Mouse (Mus musculus): ENCODE measurements around the gene Tenm2. TPM values are rescaled to one million over a fixed set of nuclear protein-coding genes. Genes with fewer than 3 reads are reported as not detected.

The Tenm2 gene
- polyA plus RNA-seq, 1 experiment from 2014 or later, result 0.28 TPM

- H3K4me2 ChIP-seq, result no peak overlapping the region
- no peaks in the 10 kb centered on the region for H3K27me3 ChIP-seq (ENCODE audit: insufficient read depth, low read length)
- no peaks in the 10 kb centered on the region for H3K4me1 ChIP-seq (ENCODE audit: insufficient read depth)
- no peak for DNase-seq
- H3K36me3 ChIP-seq (ENCODE audit: insufficient read depth), result no peaks in the 10 kb centered on the region
- no peak overlapping the region for H3K4me3 ChIP-seq (ENCODE audit: low read depth, low read length)
- H3K9me3 ChIP-seq (ENCODE audit: low read depth, low read length), result peaks cover 5% of the 10 kb centered on the region; the same call in 1 of the 2 replicates
- H3K27ac ChIP-seq (ENCODE audit: low read depth), result no peak overlapping the region
- no peak for TF ChIP-seq CTCF (IDR thresholded peaks at IDR 0.05; ENCODE audit: low read depth)
- no peak for ATAC-seq (ENCODE audit: insufficient read depth)
- 69% methylated on average over 5 of the region's 5 CpGs for WGBS
- no peak overlapping the region for H3K9ac ChIP-seq
Measured at GRCm38 (mm10) chr11:36256747-36257146, 979.0 kb downstream of the Tenm2 start.

GRCm38 (mm10) chr11:36254019-36254418, 981.7 kb downstream of the Tenm2 start:
- ATAC-seq (ENCODE audit: insufficient read depth) (no peak), DNase-seq (no peak)
- no peaks in the 10 kb centered on the region for H3K27me3 ChIP-seq (ENCODE audit: insufficient read depth, low read length)
- H3K4me3 ChIP-seq (ENCODE audit: low read depth, low read length), result no peak overlapping the region
- H3K36me3 ChIP-seq (ENCODE audit: insufficient read depth), result no peaks in the 10 kb centered on the region
- no peaks in the 10 kb centered on the region for H3K4me1 ChIP-seq (ENCODE audit: insufficient read depth)
- no peak overlapping the region for H3K27ac ChIP-seq (ENCODE audit: low read depth)
- WGBS, result 81% methylated on average over 2 of the region's 2 CpGs
- H3K9me3 ChIP-seq (ENCODE audit: low read depth, low read length), result peaks cover 5% of the 10 kb centered on the region; the same call in 1 of the 2 replicates
- H3K9ac ChIP-seq, result no peak overlapping the region
- peak; percentile 28; the same call in 1 of the 2 replicates for TF ChIP-seq CTCF (IDR thresholded peaks at IDR 0.05; ENCODE audit: low read depth)
- H3K4me2 ChIP-seq, result no peak overlapping the region

- 40% methylated on average over 7 of the region's 7 CpGs for WGBS
- DNase-seq (no peak), ATAC-seq (ENCODE audit: insufficient read depth) (no peak)
- H3K4me3 ChIP-seq (ENCODE audit: low read depth, low read length), result no peak overlapping the region
- peaks cover 5% of the 10 kb centered on the region; the same call in 1 of the 2 replicates for H3K9me3 ChIP-seq (ENCODE audit: low read depth, low read length)
- no peak overlapping the region for H3K4me2 ChIP-seq
- no peaks in the 10 kb centered on the region for H3K27me3 ChIP-seq (ENCODE audit: insufficient read depth, low read length)
- no peaks in the 10 kb centered on the region for H3K36me3 ChIP-seq (ENCODE audit: insufficient read depth)
- no peaks in the 10 kb centered on the region for H3K4me1 ChIP-seq (ENCODE audit: insufficient read depth)
- TF ChIP-seq CTCF (IDR thresholded peaks at IDR 0.05; ENCODE audit: low read depth), result no peak
- no peak overlapping the region for H3K27ac ChIP-seq (ENCODE audit: low read depth)
- H3K9ac ChIP-seq, result no peak overlapping the region
Measured at GRCm38 (mm10) chr11:36250111-36250510, 985.7 kb downstream of the Tenm2 start.

- Histone ChIP-seq H3K36me3 (ENCODE audit: insufficient read depth) (no peaks in the 10 kb centered on the region), H3K9me3 (ENCODE audit: low read depth, low read length) (no peaks in the 10 kb centered on the region), H3K9ac (no peak overlapping the region), H3K4me1 (ENCODE audit: insufficient read depth) (no peaks in the 10 kb centered on the region), H3K4me3 (ENCODE audit: low read depth, low read length) (no peak overlapping the region), H3K27me3 (ENCODE audit: insufficient read depth, low read length) (no peaks in the 10 kb centered on the region), H3K27ac (ENCODE audit: low read depth) (no peak overlapping the region), H3K4me2 (no peak overlapping the region)
- WGBS, result 73% methylated on average over 3 of the region's 3 CpGs
- TF ChIP-seq CTCF (IDR thresholded peaks at IDR 0.05; ENCODE audit: low read depth), result no peak
- peak; percentile 57 for DNase-seq
- no peak for ATAC-seq (ENCODE audit: insufficient read depth)
Measured at GRCm38 (mm10) chr11:36246152-36246551, 989.6 kb downstream of the Tenm2 start.

GRCm38 (mm10) chr11:36244491-36244882, 991.3 kb downstream of the Tenm2 start:
- Histone ChIP-seq H3K36me3 (ENCODE audit: insufficient read depth) (no peaks in the 10 kb centered on the region), H3K27ac (ENCODE audit: low read depth) (peak overlapping the region; percentile 56; the same call in 1 of the 2 replicates), H3K4me1 (ENCODE audit: insufficient read depth) (no peaks in the 10 kb centered on the region), H3K9ac (no peak overlapping the region), H3K27me3 (ENCODE audit: insufficient read depth, low read length) (no peaks in the 10 kb centered on the region), H3K4me2 (no peak overlapping the region), H3K9me3 (ENCODE audit: low read depth, low read length) (no peaks in the 10 kb centered on the region), H3K4me3 (ENCODE audit: low read depth, low read length) (no peak overlapping the region)
- WGBS, result 70% methylated on average over 11 of the region's 11 CpGs
- ATAC-seq (ENCODE audit: insufficient read depth) (no peak), DNase-seq (no peak)
- TF ChIP-seq CTCF (IDR thresholded peaks at IDR 0.05; ENCODE audit: low read depth), result no peak

GRCm38 (mm10) chr11:36243747-36244490, 991.8 kb downstream of the Tenm2 start:
- peak; percentile 88 for DNase-seq
- peak overlapping the region; percentile 56; the same call in 1 of the 2 replicates for H3K27ac ChIP-seq (ENCODE audit: low read depth)
- H3K27me3 ChIP-seq (ENCODE audit: insufficient read depth, low read length), result no peaks in the 10 kb centered on the region
- H3K9ac ChIP-seq, result no peak overlapping the region
- WGBS, result 37% methylated on average over 18 of the region's 18 CpGs
- peak overlapping the region; percentile 18; the same call in 1 of the 2 replicates for H3K4me2 ChIP-seq
- H3K4me3 ChIP-seq (ENCODE audit: low read depth, low read length), result no peak overlapping the region
- H3K9me3 ChIP-seq (ENCODE audit: low read depth, low read length), result no peaks in the 10 kb centered on the region
- no peak for TF ChIP-seq CTCF (IDR thresholded peaks at IDR 0.05; ENCODE audit: low read depth)
- H3K4me1 ChIP-seq (ENCODE audit: insufficient read depth), result no peaks in the 10 kb centered on the region
- ATAC-seq (ENCODE audit: insufficient read depth), result peak; percentile 89
- no peaks in the 10 kb centered on the region for H3K36me3 ChIP-seq (ENCODE audit: insufficient read depth)

- ATAC-seq (ENCODE audit: insufficient read depth) (peak; percentile 59), DNase-seq (peak; percentile 74)
- no peak overlapping the region for H3K27ac ChIP-seq (ENCODE audit: low read depth)
- no peak overlapping the region for H3K4me3 ChIP-seq (ENCODE audit: low read depth, low read length)
- no peaks in the 10 kb centered on the region for H3K4me1 ChIP-seq (ENCODE audit: insufficient read depth)
- no peaks in the 10 kb centered on the region for H3K9me3 ChIP-seq (ENCODE audit: low read depth, low read length)
- no peaks in the 10 kb centered on the region for H3K36me3 ChIP-seq (ENCODE audit: insufficient read depth)
- no peak for TF ChIP-seq CTCF (IDR thresholded peaks at IDR 0.05; ENCODE audit: low read depth)
- no peaks in the 10 kb centered on the region for H3K27me3 ChIP-seq (ENCODE audit: insufficient read depth, low read length)
- no peak overlapping the region for H3K4me2 ChIP-seq
- H3K9ac ChIP-seq, result no peak overlapping the region
- whole genome bisulfite sequencing, result 45% methylated on average over 9 of the region's 9 CpGs
Measured at GRCm38 (mm10) chr11:36238890-36239289, 996.9 kb downstream of the Tenm2 start.
